Mouse (Mus musculus) left cerebral cortex, adult 11 months (tissue): ENCODE measurements around the gene Sec11a.
"Not testable (repeated sequence)": the region's sequence is repeated elsewhere in the genome, so short reads cannot be mapped to it uniquely, and the experiment has no call there.

Source experiments
- DNase-seq: peaks from one replicate; pipeline ENCODE4 v3.0.0; 2022; ENCODE audit warnings: low spot score

Gene Sec11a

DNA sequence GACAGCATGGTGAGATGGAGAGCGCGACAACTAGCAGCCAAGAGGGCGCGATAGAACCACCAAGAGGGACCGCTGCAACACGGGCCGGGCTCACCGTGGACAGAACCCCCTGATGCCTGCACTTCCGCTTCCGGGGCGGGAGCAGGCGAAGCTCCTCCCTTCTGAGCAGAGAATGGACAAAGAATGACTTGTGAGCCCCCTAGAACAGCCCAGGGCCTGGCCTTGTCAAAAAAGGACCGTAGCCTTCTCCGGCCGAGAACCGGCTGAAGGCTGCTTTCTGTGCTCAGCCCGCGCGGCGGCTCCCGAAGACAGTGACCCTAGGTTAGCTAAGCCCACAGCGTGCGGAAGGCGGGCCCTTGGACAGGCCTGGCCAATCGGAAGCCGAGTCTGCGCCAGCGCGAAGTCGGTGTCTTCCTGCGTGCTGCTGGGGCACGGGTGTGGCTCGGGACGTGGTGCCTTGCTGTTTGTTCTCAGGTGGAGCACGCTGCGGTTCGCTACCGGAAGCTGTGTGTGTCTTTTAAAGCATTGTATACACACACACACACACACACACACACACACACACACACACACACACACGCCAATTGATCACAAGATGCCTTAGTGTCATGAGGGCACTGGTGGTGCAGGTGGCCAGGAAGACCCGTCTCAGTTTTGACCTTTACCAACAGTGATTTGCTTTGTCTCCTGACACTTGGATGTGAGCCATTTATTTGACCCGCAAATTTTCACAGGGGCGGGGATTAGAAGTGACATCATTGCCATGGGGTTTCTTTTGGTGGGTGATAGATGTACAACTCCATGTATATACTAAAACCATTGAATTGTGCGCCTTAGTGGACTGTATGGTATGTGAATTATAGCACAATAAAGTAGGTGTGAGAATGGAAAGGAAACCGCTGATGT, at the start of gene Sec11a:
Gene Sec11a (minus strand): TSS at position 336 of the 906 bp plus-strand sequence.
- DNase-seq, result peak; percentile 92

DNA sequence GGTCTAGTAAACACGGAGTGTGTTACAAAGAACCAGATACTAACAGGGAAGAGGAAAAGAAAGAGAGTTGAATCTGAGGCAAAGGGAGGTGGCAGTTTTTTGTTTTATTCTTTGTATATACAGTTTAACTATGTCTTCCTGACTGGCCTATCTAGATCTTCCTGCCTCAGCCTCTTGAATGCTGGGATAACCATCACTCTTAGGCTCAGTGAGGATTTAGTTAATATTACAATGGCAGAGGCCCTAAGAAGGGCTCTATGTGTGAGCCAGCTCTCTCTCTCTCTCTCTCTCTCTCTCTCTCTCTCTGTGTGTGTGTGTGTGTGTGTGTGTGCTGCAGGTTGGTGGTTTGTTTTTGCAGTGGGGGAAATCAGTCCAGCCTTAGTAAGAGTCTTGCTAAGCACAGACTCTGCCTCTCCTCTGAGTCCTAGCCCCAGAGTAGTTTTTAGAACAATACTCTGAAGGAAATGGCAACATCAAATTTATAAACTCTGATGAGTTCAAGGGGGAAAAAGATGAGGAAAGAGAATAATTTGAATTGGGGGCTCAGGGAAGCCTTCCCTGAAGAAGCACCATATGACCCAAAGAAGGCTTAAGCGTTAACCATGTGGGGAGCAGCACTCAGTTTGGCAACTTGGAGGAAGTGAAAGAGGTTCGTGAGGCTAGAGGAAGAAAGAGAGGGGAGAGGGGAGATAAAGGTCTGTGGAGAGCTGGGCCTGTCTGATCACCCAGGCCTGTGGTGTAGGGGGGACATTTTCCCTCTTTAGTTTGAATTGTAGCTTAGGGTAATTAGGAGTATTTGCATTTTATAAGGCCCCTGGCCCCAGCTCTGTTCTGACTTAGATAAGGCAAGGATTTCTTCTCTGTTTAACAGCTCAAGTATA, 47.9 kb upstream of the Sec11a start:
- DNase-seq, result no peak

- DNase-seq, result no peak
Measured at GRCm38 (mm10) chr7:80994663-80995005, 47.1 kb upstream of the Sec11a start.

- no peak for DNase-seq
Measured at GRCm38 (mm10) chr7:80993834-80994662, 46.5 kb upstream of the Sec11a start.

GRCm38 (mm10) chr7:80992980-80993833, 45.6 kb upstream of the Sec11a start, which contains the start of gene Zfp592:
Gene Zfp592 (plus strand): TSS chr7:80993681.
- DNase-seq, result peak; percentile 36

DNA sequence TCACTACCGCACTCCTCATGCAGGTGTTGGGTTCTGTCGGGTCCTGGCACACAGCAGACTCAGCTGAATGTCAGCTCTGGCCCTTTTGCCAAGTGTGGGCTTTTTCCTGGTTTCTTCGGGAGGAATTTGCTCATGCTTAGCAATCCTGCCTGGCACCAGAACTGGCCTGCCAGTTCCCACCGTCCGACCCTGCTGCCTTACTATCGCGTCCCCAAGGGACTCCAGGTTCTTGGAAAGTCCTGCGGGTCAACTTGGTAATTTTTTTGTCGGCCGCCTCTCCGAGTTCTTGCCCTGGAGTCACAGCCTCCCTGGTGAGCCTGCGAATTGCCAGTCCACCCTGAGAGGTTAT, 45.0 kb upstream of the Sec11a start:
- DNase-seq, result no peak

- no peak for DNase-seq
Measured at GRCm38 (mm10) chr7:80992063-80992462, 44.5 kb upstream of the Sec11a start.

DNA sequence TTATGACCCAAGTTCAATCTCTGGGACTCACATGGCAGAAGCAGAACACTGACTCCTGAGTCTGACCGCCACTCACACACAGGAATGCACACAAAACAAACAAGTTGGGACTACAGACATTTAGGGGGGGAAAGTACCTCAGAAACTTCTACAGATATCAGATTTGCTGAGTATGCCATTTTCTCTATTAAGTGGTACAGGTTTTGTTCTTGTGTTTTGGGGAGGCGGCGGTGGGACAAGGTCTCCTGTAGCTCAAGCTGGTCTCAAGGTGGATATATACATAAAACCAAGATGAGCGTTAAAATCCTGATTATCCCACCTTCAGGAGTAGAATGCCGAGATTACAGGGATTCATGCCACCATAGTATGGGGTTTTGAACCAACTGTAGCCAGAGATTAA, 44.0 kb upstream of the Sec11a start:
- DNase-seq, result no peak

DNA sequence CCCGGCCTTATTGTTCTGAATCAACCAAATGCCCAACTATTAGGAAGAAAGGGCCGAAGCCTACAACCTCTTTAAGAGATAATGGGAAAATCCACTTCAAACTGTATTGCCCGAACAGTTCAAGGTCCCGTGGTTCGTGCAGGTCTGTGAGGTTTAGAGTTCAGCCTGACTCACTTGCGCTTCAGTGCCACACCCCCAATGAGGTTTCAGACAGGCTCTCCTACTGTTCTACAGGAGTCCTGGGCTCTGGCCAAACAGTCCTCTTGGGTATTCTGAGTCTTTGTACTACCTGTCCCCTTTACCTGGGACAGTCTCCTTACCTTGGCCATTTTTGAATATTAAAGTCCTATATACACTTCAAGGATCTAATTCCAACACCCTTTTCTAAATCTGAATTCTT, 42.7 kb upstream of the Sec11a start:
- no peak for DNase-seq

- no peak for DNase-seq
Measured at GRCm38 (mm10) chr7:80987805-80988625, 40.4 kb upstream of the Sec11a start.

- DNase-seq, result no peak
Measured at GRCm38 (mm10) chr7:80986458-80987187, 39.0 kb upstream of the Sec11a start.

GRCm38 (mm10) chr7:80980566-80980965, 33.0 kb upstream of the Sec11a start:
- DNase-seq, result no peak

- DNase-seq, result not testable (repeated sequence)
Measured at GRCm38 (mm10) chr7:80973638-80974015, 26.0 kb upstream of the Sec11a start.

- DNase-seq, result not testable (repeated sequence)
Measured at GRCm38 (mm10) chr7:80972920-80973637, 25.5 kb upstream of the Sec11a start.

DNA sequence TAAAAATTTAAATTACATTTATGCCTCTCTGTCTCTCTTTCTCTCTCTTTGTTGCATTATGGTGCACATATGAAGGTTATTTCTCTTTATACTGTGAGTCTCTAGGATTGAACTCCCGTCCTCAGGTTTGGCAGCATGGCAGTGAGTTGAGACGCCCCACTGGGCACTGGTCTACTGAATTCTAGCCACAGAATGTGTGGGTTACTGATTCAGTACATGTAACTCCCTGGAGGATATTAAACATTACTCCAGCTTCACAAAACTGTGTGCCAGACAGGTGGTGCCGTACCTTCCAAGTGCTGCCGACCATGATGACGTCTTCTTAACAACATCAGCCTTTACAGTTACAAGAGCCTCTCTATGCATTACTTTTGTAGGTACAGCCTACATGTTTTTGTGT, 24.5 kb upstream of the Sec11a start:
- DNase-seq, result no peak

- no peak for DNase-seq
Measured at GRCm38 (mm10) chr7:80971419-80971818, 23.8 kb upstream of the Sec11a start.

DNA sequence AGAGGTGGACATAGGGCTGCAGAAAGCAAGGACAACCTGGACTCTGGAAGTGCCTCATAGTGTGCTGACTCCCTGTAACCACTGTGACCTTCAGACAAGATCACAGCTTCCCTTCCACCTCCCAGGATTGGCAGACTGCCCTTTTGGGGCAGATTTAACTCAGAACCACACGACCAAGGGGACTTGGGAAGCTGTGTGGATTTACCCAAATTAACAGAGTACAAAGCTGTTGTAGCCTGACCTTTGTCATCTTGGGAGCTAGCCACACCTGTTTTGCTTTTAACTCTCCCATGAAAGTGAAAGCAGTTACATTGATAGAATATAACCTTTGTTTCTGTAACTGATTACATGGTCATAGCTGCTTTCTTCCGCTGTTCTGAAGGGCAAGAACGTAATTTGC, 23.3 kb upstream of the Sec11a start:
- DNase-seq, result no peak

- DNase-seq, result no peak
Measured at GRCm38 (mm10) chr7:80962799-80963198, 15.2 kb upstream of the Sec11a start.

- DNase-seq, result no peak
Measured at GRCm38 (mm10) chr7:80959003-80959402, 11.4 kb upstream of the Sec11a start.
